Comparison of ENCODE assay signal across 27 mouse cellular contexts in genomic region chr1:80868805-80869204, GRCm38 (mm10).
DNase-seq lines count a peak whose midpoint lies in the region; ATAC-seq and TF ChIP-seq lines count a peak whose summit lies in the region.
"Had no signal": no experiment of that assay in that cellular context is flagged by ENCODE, and none has a peak within 500 bp of the region (broad histone marks: within the 10 kb centered on the region; RNA-seq: fewer than 3 reads in every experiment).

No protein-coding gene starts in this region.

- intact Hi-C loops in heart, postnatal 10 days (cut with DNase I): no loop called here

- H3K4me2 ChIP-seq in heart, embryonic 11.5 days: no peak overlapping the region
- no peak overlapping the region for H3K4me2 ChIP-seq in limb, embryonic 14.5 days (replicated peaks; ENCODE audit: low read depth, low read length, severe bottlenecking)
- H3K4me2 ChIP-seq: embryonic facial prominence, embryonic 13.5 days; forebrain, embryonic 13.5 days; heart, embryonic 13.5 days; hindbrain, embryonic 14.5 days had no signal

- H3K27ac ChIP-seq in heart, embryonic 11.5 days (ENCODE audit: low read depth, low read length): no peak overlapping the region
- H3K27ac ChIP-seq in limb, embryonic 14.5 days (replicated peaks; ENCODE audit: low read depth, low read length): no peak overlapping the region
- no peak overlapping the region for H3K27ac ChIP-seq in limb, embryonic 10.5 days
- H3K27ac ChIP-seq: embryonic facial prominence, embryonic 13.5 days; forebrain, embryonic 10.5 days; forebrain, embryonic 13.5 days; heart, embryonic 13.5 days; hindbrain, embryonic 14.5 days; hindbrain, postnatal 0 days had no signal

- peak; percentile 13 to 38 for DNase-seq in heart, postnatal 10 days
- DNase-seq in limb, embryonic 14.5 days (ENCODE audit: low spot score): peak; percentile 28
- DNase-seq in limb, embryonic 10.5 days (ENCODE audit: low spot score): no peak
- DNase-seq in lung, postnatal 36 days: peak; percentile 21
- no peak for DNase-seq in lung, postnatal 4 days
- DNase-seq: adrenal gland, postnatal 10 days; adrenal gland, postnatal 36 days; B cell, adult 2 months; cerebellum, adult 18-20 months; cerebellum, adult 9-10 months; cerebellum, postnatal 14 days; gastrocnemius, postnatal 10 days; gastrocnemius, postnatal 36 days; heart, postnatal 36 days had no signal

- H3K36me3 ChIP-seq in heart, embryonic 11.5 days (ENCODE audit: control insufficient read depth, insufficient read depth, low read length): no peaks in the 10 kb centered on the region
- H3K36me3 ChIP-seq in limb, embryonic 14.5 days (ENCODE audit: control insufficient read depth, insufficient read depth, low read length): no peaks in the 10 kb centered on the region
- H3K36me3 ChIP-seq in limb, embryonic 10.5 days: no peaks in the 10 kb centered on the region
- H3K36me3 ChIP-seq: embryonic facial prominence, embryonic 13.5 days; forebrain, embryonic 10.5 days; G1E; heart, embryonic 13.5 days had no signal

- no peaks in the 10 kb centered on the region for H3K9me3 ChIP-seq in heart, embryonic 11.5 days (replicated peaks; ENCODE audit: control insufficient read depth, low read length)
- no peaks in the 10 kb centered on the region for H3K9me3 ChIP-seq in limb, embryonic 14.5 days (ENCODE audit: control insufficient read depth, low read length)
- H3K9me3 ChIP-seq in limb, embryonic 10.5 days (replicated peaks): no peaks in the 10 kb centered on the region
- H3K9me3 ChIP-seq: embryonic facial prominence, embryonic 13.5 days; forebrain, embryonic 10.5 days; forebrain, embryonic 13.5 days; heart, embryonic 13.5 days had no signal

- H3K9ac ChIP-seq in heart, embryonic 11.5 days (ENCODE audit: low read depth, low read length): no peak overlapping the region
- no peak overlapping the region for H3K9ac ChIP-seq in limb, embryonic 14.5 days (ENCODE audit: low read depth, low read length, severe bottlenecking)
- H3K9ac ChIP-seq: embryonic facial prominence, embryonic 13.5 days; forebrain, embryonic 13.5 days; heart, embryonic 13.5 days; hindbrain, embryonic 14.5 days had no signal

- H3K27me3 ChIP-seq in heart, embryonic 11.5 days (ENCODE audit: control insufficient read depth, insufficient read depth, low read length): no peaks in the 10 kb centered on the region
- H3K27me3 ChIP-seq in limb, embryonic 14.5 days (ENCODE audit: control insufficient read depth, insufficient read depth, low read length): no peaks in the 10 kb centered on the region
- H3K27me3 ChIP-seq in limb, embryonic 10.5 days (ENCODE audit: low read depth, poor library complexity, severe bottlenecking): no peaks in the 10 kb centered on the region
- H3K27me3 ChIP-seq: CH12.LX; embryonic facial prominence, embryonic 13.5 days; forebrain, embryonic 13.5 days; heart, embryonic 13.5 days had no signal

- H3K4me1 ChIP-seq in heart, embryonic 11.5 days (ENCODE audit: control insufficient read depth, insufficient read depth, low read length): no peaks in the 10 kb centered on the region
- H3K4me1 ChIP-seq in limb, embryonic 14.5 days (ENCODE audit: control insufficient read depth, insufficient read depth, low read length): no peaks in the 10 kb centered on the region
- H3K4me1 ChIP-seq in limb, embryonic 10.5 days: no peaks in the 10 kb centered on the region
- H3K4me1 ChIP-seq: embryonic facial prominence, embryonic 13.5 days; forebrain, embryonic 10.5 days; forebrain, embryonic 13.5 days; heart, embryonic 13.5 days had no signal

- no peak overlapping the region for H3K4me3 ChIP-seq in heart, embryonic 11.5 days (ENCODE audit: low read depth, low read length)
- no peak overlapping the region for H3K4me3 ChIP-seq in limb, embryonic 14.5 days (replicated peaks; ENCODE audit: low read length)
- H3K4me3 ChIP-seq in limb, embryonic 10.5 days: no peak overlapping the region
- H3K4me3 ChIP-seq: embryonic facial prominence, embryonic 13.5 days; forebrain, embryonic 10.5 days; forebrain, embryonic 13.5 days; heart, embryonic 13.5 days had no signal

- ATAC-seq in heart, embryonic 11.5 days (replicated peaks; ENCODE audit: insufficient number of reproducible peaks, low FRiP score, low TSS enrichment): no peak
- ATAC-seq in limb, embryonic 14.5 days (ENCODE audit: low FRiP score, low read depth): no peak
- ATAC-seq: forebrain, embryonic 13.5 days; forebrain, embryonic 16.5 days; hindbrain, postnatal 0 days; inflammation-experienced regulatory T-cells, adult 6 months; intestine, embryonic 16.5 days; Patski had no signal

- no peak for TF ChIP-seq POLR2A in limb, embryonic 14.5 days (IDR thresholded peaks at IDR 0.05; ENCODE audit: borderline replicate concordance, extremely low read depth, insufficient read depth, insufficient read length)

Comparison
In these comparisons a context has a peak if more than half of its experiments do, and no peak if none do; other contexts are left out.
1. DNase-seq: peak in heart, postnatal 10 days (2 of 2), limb, embryonic 14.5 days (single experiment) and lung, postnatal 36 days (single experiment); none in limb, embryonic 10.5 days (single experiment) and lung, postnatal 4 days (0 of 2).